ENCODE assay signal across 21 mouse cellular contexts in genomic region chr14:87471521-87471920, GRCm38 (mm10). TPM values are rescaled to one million over a fixed set of nuclear protein-coding genes. Genes with fewer than 3 reads are reported as not detected.
A peak's percentile ranks its signal among the peaks of the same experiment; 100 is the strongest.
DNase-seq lines count a peak whose midpoint lies in the region; ATAC-seq and TF ChIP-seq lines count a peak whose summit lies in the region.
"Had no signal": no experiment of that assay in that cellular context is flagged by ENCODE, and none has a peak within 500 bp of the region (broad histone marks: within the 10 kb centered on the region; RNA-seq: fewer than 3 reads in every experiment).

No protein-coding gene starts in this region.

- 56% methylated on average over 1 of the region's 1 CpGs for WGBS in intestine, postnatal 0 days
- 71% methylated on average over 1 of the region's 1 CpGs for WGBS in intestine, embryonic 16.5 days
- 64% methylated on average over 1 of the region's 1 CpGs for WGBS in kidney, postnatal 0 days
- 54% methylated on average over 1 of the region's 1 CpGs for WGBS in large intestine, adult 2 months

- no peaks in the 10 kb centered on the region for H3K27me3 ChIP-seq in intestine, postnatal 0 days (replicated peaks; ENCODE audit: control insufficient read depth, insufficient read depth, low read length)
- H3K27me3 ChIP-seq in intestine, embryonic 16.5 days (replicated peaks; ENCODE audit: control insufficient read depth, insufficient read depth, low read length): no peaks in the 10 kb centered on the region
- no peaks in the 10 kb centered on the region for H3K27me3 ChIP-seq in kidney, postnatal 0 days (ENCODE audit: insufficient read depth, low read length)
- H3K27me3 ChIP-seq: CH12.LX, Patski had no signal

- H3K4me3 ChIP-seq in intestine, postnatal 0 days (ENCODE audit: low read depth, low read length): no peak overlapping the region
- no peak overlapping the region for H3K4me3 ChIP-seq in intestine, embryonic 16.5 days (ENCODE audit: low read length)
- no peak overlapping the region for H3K4me3 ChIP-seq in kidney, postnatal 0 days (replicated peaks; ENCODE audit: low read depth, low read length)

- peak; percentile 64 for DNase-seq in kidney, postnatal 0 days (ENCODE audit: low spot score)
- DNase-seq in kidney, postnatal 14 days: no peak
- DNase-seq in large intestine, adult 2 months (ENCODE audit: low read depth, low spot score): peak; percentile 35
- no peak for DNase-seq in layer of hippocampus, postnatal 36 days
- DNase-seq: adrenal gland, adult 2 months; adrenal gland, adult 8-10 months; adrenal gland, postnatal 10 days; adrenal gland, postnatal 14 days; adrenal gland, postnatal 25 days; adrenal gland, postnatal 36 days; B cell, adult 2 months; cerebellum, adult 11 months; cerebellum, adult 11-12 months; cerebellum, adult 18-20 months had no signal

- ATAC-seq in intestine, postnatal 0 days: peak; percentile 59; the same call in 1 of the 2 replicates
- ATAC-seq in intestine, embryonic 16.5 days: no peak
- ATAC-seq in kidney, postnatal 0 days (replicated peaks; ENCODE audit: low FRiP score, low read depth): no peak
- ATAC-seq: activated CD4-positive, CD25-positive, alpha-beta regulatory T cell, adult 4 months; CD4-positive, CD25-positive, alpha-beta regulatory T cell, adult 4 months; Patski had no signal

- H3K9ac ChIP-seq in intestine, postnatal 0 days (ENCODE audit: low read depth, low read length): no peak overlapping the region
- H3K9ac ChIP-seq in intestine, embryonic 16.5 days (ENCODE audit: low read depth, low read length): no peak overlapping the region
- H3K9ac ChIP-seq in kidney, postnatal 0 days (ENCODE audit: low read depth, low read length): no peak overlapping the region

- no peak for TF ChIP-seq CTCF in intestine, postnatal 0 days (IDR thresholded peaks at IDR 0.05; ENCODE audit: low read depth)
- TF ChIP-seq CTCF in kidney, postnatal 0 days (IDR thresholded peaks at IDR 0.05; ENCODE audit: low read depth): no peak

- no peaks in the 10 kb centered on the region for H3K9me3 ChIP-seq in intestine, postnatal 0 days (ENCODE audit: control insufficient read depth)
- H3K9me3 ChIP-seq in intestine, embryonic 16.5 days (ENCODE audit: control insufficient read depth, low read length): no peaks in the 10 kb centered on the region
- H3K9me3 ChIP-seq in kidney, postnatal 0 days (replicated peaks; ENCODE audit: low read length): no peaks in the 10 kb centered on the region
- H3K9me3 ChIP-seq: G1E had no signal

- H3K4me1 ChIP-seq in intestine, postnatal 0 days (replicated peaks; ENCODE audit: control insufficient read depth, insufficient read depth, low read length): no peaks in the 10 kb centered on the region
- H3K4me1 ChIP-seq in intestine, embryonic 16.5 days (ENCODE audit: control insufficient read depth, insufficient read depth, low read length): no peaks in the 10 kb centered on the region
- H3K4me1 ChIP-seq in kidney, postnatal 0 days (replicated peaks; ENCODE audit: insufficient read depth, low read length): no peaks in the 10 kb centered on the region

- H3K27ac ChIP-seq in intestine, postnatal 0 days (ENCODE audit: low read depth, low read length): no peak overlapping the region
- no peak overlapping the region for H3K27ac ChIP-seq in intestine, embryonic 16.5 days (ENCODE audit: low read length)
- no peak overlapping the region for H3K27ac ChIP-seq in kidney, postnatal 0 days

- no peak overlapping the region for H3K4me2 ChIP-seq in intestine, postnatal 0 days (replicated peaks; ENCODE audit: low read depth)
- no peak overlapping the region for H3K4me2 ChIP-seq in intestine, embryonic 16.5 days (ENCODE audit: low read depth, low read length)
- H3K4me2 ChIP-seq in kidney, postnatal 0 days (ENCODE audit: low read length): no peak overlapping the region

- no peaks in the 10 kb centered on the region for H3K36me3 ChIP-seq in intestine, postnatal 0 days (ENCODE audit: control insufficient read depth, insufficient read depth)
- no peaks in the 10 kb centered on the region for H3K36me3 ChIP-seq in intestine, embryonic 16.5 days (ENCODE audit: control insufficient read depth, insufficient read depth, low read length)
- peaks cover 3% of the 10 kb centered on the region; the same call in 1 of the 2 replicates for H3K36me3 ChIP-seq in kidney, postnatal 0 days (ENCODE audit: insufficient read depth, low read length)

RNA-seq across cellular contexts. Expression of gene Tdrd3, which starts 55.1 kb away (rescaled TPM):
- polyA plus RNA-seq in intestine, postnatal 0 days (2015; fragmentation: Nextera tagmentation; extraction: Ambion mirVana): 8.6 and 8.7 TPM in 2 replicates
- polyA plus RNA-seq in intestine, embryonic 16.5 days (2015; fragmentation: Nextera tagmentation; extraction: Ambion mirVana): 14.0 and 14.4 TPM in 2 replicates
- 24.2 and 25.1 TPM in 2 replicates for polyA plus RNA-seq in kidney, postnatal 0 days (2015; fragmentation: Nextera tagmentation; extraction: Ambion mirVana)
- 2.1 and 2.4 TPM in 2 replicates for polyA plus RNA-seq in large intestine, adult 2 months (2012; rRNA removed)
- total RNA-seq in layer of hippocampus, postnatal 36 days (2021): 10 to 100 TPM; 28.4 to 29.5 TPM

Comparison
In these comparisons a context has a peak if more than half of its experiments do, and no peak if none do; other contexts are left out.
1. DNase-seq: peak in kidney, postnatal 0 days (single experiment) and large intestine, adult 2 months (single experiment); none in kidney, postnatal 14 days (single experiment) and layer of hippocampus, postnatal 36 days (0 of 2).